Mouse (Mus musculus): ENCODE results near the gene Htatip2. TPM values are rescaled to one million over a fixed set of nuclear protein-coding genes. Genes with fewer than 3 reads are reported as not detected.

Htatip2 gene
- polyA plus RNA-seq, 1 experiment from 2014 or later, result 4.5 TPM

- H3K36me3 ChIP-seq, result no peaks in the 10 kb centered on the region
- peaks cover 11% of the 10 kb centered on the region for H3K4me1 ChIP-seq (replicated peaks)
- H3K27ac ChIP-seq, result no peak overlapping the region
- no peak overlapping the region for H3K4me3 ChIP-seq (replicated peaks)
- 0 out of 2 replicates have a peak, but pooled peaks cover 3% of the 10 kb centered on the region for H3K9me3 ChIP-seq
- H3K27me3 ChIP-seq, result peaks cover 76% of the 10 kb centered on the region
- no peak overlapping the region for H3K4me2 ChIP-seq (replicated peaks)
- ATAC-seq, result no peak
- no peak overlapping the region for H3K9ac ChIP-seq (replicated peaks)
- 85% methylated on average over 10 of the region's 10 CpGs for WGBS
Observed at GRCm38 (mm10) chr7:49764011-49764716, 5.2 kb downstream of the Htatip2 start.

GRCm38 (mm10) chr7:49766166-49766565, 7.3 kb downstream of the Htatip2 start:
- Histone ChIP-seq H3K4me3 (replicated peaks) (no peak overlapping the region), H3K9me3 (no peaks in the 10 kb centered on the region), H3K4me2 (replicated peaks) (no peak overlapping the region), H3K36me3 (no peaks in the 10 kb centered on the region), H3K9ac (replicated peaks) (no peak overlapping the region), H3K27me3 (peaks cover 66% of the 10 kb centered on the region), H3K27ac (no peak overlapping the region), H3K4me1 (replicated peaks) (peaks cover 13% of the 10 kb centered on the region)
- ATAC-seq, result no peak
- WGBS, result 91% methylated on average over 7 of the region's 7 CpGs

- peaks cover 17% of the 10 kb centered on the region for H3K4me1 ChIP-seq (replicated peaks)
- no peak overlapping the region for H3K27ac ChIP-seq
- H3K27me3 ChIP-seq, result peaks cover 58% of the 10 kb centered on the region
- no peak overlapping the region for H3K9ac ChIP-seq (replicated peaks)
- 13% methylated on average over 9 of the region's 9 CpGs for WGBS
- peak overlapping the region; percentile 19; the same call in 1 of the 2 replicates for H3K4me2 ChIP-seq (replicated peaks)
- no peaks in the 10 kb centered on the region for H3K36me3 ChIP-seq
- no peak overlapping the region for H3K4me3 ChIP-seq (replicated peaks)
- peak; percentile 87 for ATAC-seq
- H3K9me3 ChIP-seq, result no peaks in the 10 kb centered on the region
Observed at GRCm38 (mm10) chr7:49768509-49768908, 9.6 kb downstream of the Htatip2 start.

GRCm38 (mm10) chr7:49774396-49774795, 15.5 kb downstream of the Htatip2 start:
- Histone ChIP-seq H3K9ac (replicated peaks) (no peak overlapping the region), H3K4me1 (replicated peaks) (peaks cover 13% of the 10 kb centered on the region), H3K4me2 (replicated peaks) (no peak overlapping the region), H3K36me3 (no peaks in the 10 kb centered on the region), H3K4me3 (replicated peaks) (no peak overlapping the region), H3K9me3 (no peaks in the 10 kb centered on the region), H3K27me3 (peaks cover 25% of the 10 kb centered on the region), H3K27ac (no peak overlapping the region)
- no peak for ATAC-seq
- WGBS, result 92% methylated on average over 2 of the region's 2 CpGs

- H3K4me1 ChIP-seq (replicated peaks), result peaks cover 20% of the 10 kb centered on the region
- no peak overlapping the region for H3K4me3 ChIP-seq (replicated peaks)
- no peak overlapping the region for H3K27ac ChIP-seq
- no peaks in the 10 kb centered on the region for H3K9me3 ChIP-seq
- H3K4me2 ChIP-seq (replicated peaks), result no peak overlapping the region
- 55% methylated on average over 3 of the region's 3 CpGs for WGBS
- H3K36me3 ChIP-seq, result peaks cover 15% of the 10 kb centered on the region
- peak; percentile 30 for ATAC-seq
- H3K9ac ChIP-seq (replicated peaks), result no peak overlapping the region
- peaks cover 7% of the 10 kb centered on the region; the same call in 1 of the 2 replicates for H3K27me3 ChIP-seq
Observed at GRCm38 (mm10) chr7:49777585-49777984, 18.7 kb downstream of the Htatip2 start.

GRCm38 (mm10) chr7:49778114-49778901, 19.4 kb downstream of the Htatip2 start, which contains the start of gene Prmt3:
Gene Prmt3 (plus strand): TSS chr7:49778346.
- ATAC-seq, result peak; percentile 96
- peaks cover 20% of the 10 kb centered on the region for H3K4me1 ChIP-seq (replicated peaks)
- no peaks in the 10 kb centered on the region for H3K9me3 ChIP-seq
- H3K27me3 ChIP-seq, result peaks cover 7% of the 10 kb centered on the region; the same call in 1 of the 2 replicates
- under 1% methylated on average over 92 of the region's 92 CpGs for WGBS
- peak within 1 kb of the TSS; percentile 77 for H3K9ac ChIP-seq (replicated peaks)
- peak within 1 kb of the TSS; percentile 65 for H3K4me3 ChIP-seq (replicated peaks)
- H3K27ac ChIP-seq, result peak within 1 kb of the TSS; percentile 81
- H3K36me3 ChIP-seq, result peaks cover 20% of the 10 kb centered on the region
- H3K4me2 ChIP-seq (replicated peaks), result peak within 1 kb of the TSS; percentile 72

- 82% methylated on average over 12 of the region's 12 CpGs for WGBS
- no peaks in the 10 kb centered on the region for H3K9me3 ChIP-seq
- H3K27ac ChIP-seq, result peak overlapping the region; percentile 81
Observed at GRCm38 (mm10) chr7:49778904-49779615, 20.1 kb downstream of the Htatip2 start.

GRCm38 (mm10) chr7:49783017-49783416, 24.1 kb downstream of the Htatip2 start:
- no peaks in the 10 kb centered on the region for H3K27me3 ChIP-seq
- no peak overlapping the region for H3K4me2 ChIP-seq (replicated peaks)
- H3K9me3 ChIP-seq, result no peaks in the 10 kb centered on the region
- no peak for ATAC-seq
- H3K27ac ChIP-seq, result no peak overlapping the region
- H3K36me3 ChIP-seq, result peaks cover 47% of the 10 kb centered on the region
- H3K4me3 ChIP-seq (replicated peaks), result no peak overlapping the region
- H3K9ac ChIP-seq (replicated peaks), result no peak overlapping the region
- 93% methylated on average over 2 of the region's 2 CpGs for WGBS
- peaks cover 20% of the 10 kb centered on the region for H3K4me1 ChIP-seq (replicated peaks)

More at GRCm38 (mm10) chr7:49778904-49779615, 20.1 kb downstream of the Htatip2 start:
- Histone ChIP-seq H3K4me2 (replicated peaks) (peak overlapping the region; percentile 72), H3K36me3 (peaks cover 24% of the 10 kb centered on the region), H3K4me3 (replicated peaks) (peak overlapping the region; percentile 65), H3K27me3 (peaks cover 7% of the 10 kb centered on the region; the same call in 1 of the 2 replicates), H3K9ac (replicated peaks) (peak overlapping the region; percentile 77), H3K4me1 (replicated peaks) (peaks cover 20% of the 10 kb centered on the region)
- peak; percentile 13; the same call in 1 of the 2 replicates for ATAC-seq

- H3K4me3 ChIP-seq (replicated peaks), result no peak overlapping the region
- no peak overlapping the region for H3K27ac ChIP-seq
- WGBS, result 96% methylated on average over 7 of the region's 7 CpGs
- no peak for ATAC-seq
- H3K9ac ChIP-seq (replicated peaks), result no peak overlapping the region
- no peaks in the 10 kb centered on the region for H3K27me3 ChIP-seq
- H3K36me3 ChIP-seq, result peaks cover 58% of the 10 kb centered on the region
- no peaks in the 10 kb centered on the region for H3K9me3 ChIP-seq
- no peak overlapping the region for H3K4me2 ChIP-seq (replicated peaks)
- H3K4me1 ChIP-seq (replicated peaks), result peaks cover 4% of the 10 kb centered on the region; the same call in 1 of the 2 replicates
Observed at GRCm38 (mm10) chr7:49785141-49785540, 26.2 kb downstream of the Htatip2 start.

GRCm38 (mm10) chr7:49786618-49787382, 27.9 kb downstream of the Htatip2 start:
- Histone ChIP-seq H3K27me3 (no peaks in the 10 kb centered on the region), H3K36me3 (peaks cover 64% of the 10 kb centered on the region), H3K27ac (no peak overlapping the region), H3K9ac (replicated peaks) (no peak overlapping the region), H3K4me3 (replicated peaks) (no peak overlapping the region), H3K4me1 (replicated peaks) (no peaks in the 10 kb centered on the region), H3K4me2 (replicated peaks) (no peak overlapping the region), H3K9me3 (no peaks in the 10 kb centered on the region)
- WGBS, result 62% methylated on average over 12 of the region's 12 CpGs
- ATAC-seq, result peak; percentile 55

- Histone ChIP-seq H3K4me2 (replicated peaks) (no peak overlapping the region), H3K9ac (replicated peaks) (no peak overlapping the region), H3K9me3 (no peaks in the 10 kb centered on the region), H3K36me3 (peaks cover 61% of the 10 kb centered on the region), H3K27ac (no peak overlapping the region), H3K4me3 (replicated peaks) (no peak overlapping the region), H3K27me3 (no peaks in the 10 kb centered on the region), H3K4me1 (replicated peaks) (no peaks in the 10 kb centered on the region)
- WGBS, result 97% methylated on average over 3 of the region's 3 CpGs
- no peak for ATAC-seq
Observed at GRCm38 (mm10) chr7:49787383-49787645, 28.4 kb downstream of the Htatip2 start.
